Mouse (Mus musculus) neural tube, embryonic 11.5 days (tissue): ENCODE measurements at regions not wholly inside any gene's neighbourhood (a gene's known extent, or its start where the extent isn't known, plus 50 kb on each side); places are given as distances from the start of the nearest gene placed in this dataset.
A peak's percentile ranks its signal among the peaks of the same experiment; 100 is the strongest.

Experiments used
- ATAC-seq: fragments of 200-750 bp; cut with Nextera tagmentation; 2 replicates; pipeline ENCODE4 v1.8.0; 2017; ENCODE audit warnings: moderate number of reproducible peaks, mild to moderate bottlenecking, moderate TSS enrichment, moderate library complexity; ENCODE audit not compliant: insufficient read depth, low FRiP score, low TSS enrichment
- DNase-seq: peaks from one replicate; pipeline ENCODE4 v3.0.0-alpha.2; 2015; ENCODE audit warnings: low spot score
- H3K27ac ChIP-seq: fragments of 300-500 bp; sonication (generic); 2 replicates; pipeline ENCODE4 v1.5.1; 2014; ENCODE audit warnings: low read depth, mild to moderate bottlenecking, low read length
- H3K27me3 ChIP-seq: fragments of 300-500 bp; sonication (generic); 2 replicates; pipeline ENCODE4 v1.6.1; 2014; ENCODE audit warnings: mild to moderate bottlenecking, low read length, mixed read lengths; ENCODE audit not compliant: control insufficient read depth, insufficient read depth
- H3K36me3 ChIP-seq: fragments of 300-500 bp; sonication (generic); 2 replicates; pipeline ENCODE4 v1.6.1; 2014; ENCODE audit warnings: mild to moderate bottlenecking, low read length, moderate library complexity, mixed read lengths; ENCODE audit not compliant: control insufficient read depth, insufficient read depth
- H3K4me1 ChIP-seq: fragments of 300-500 bp; sonication (generic); 2 replicates; pipeline ENCODE4 v1.6.1; 2014; ENCODE audit warnings: low read length, mixed read lengths; ENCODE audit not compliant: control insufficient read depth, insufficient read depth
- H3K4me2 ChIP-seq: fragments of 300-500 bp; sonication (generic); 2 replicates; pipeline ENCODE4 v1.6.1; 2014; ENCODE audit warnings: low read depth, mild to moderate bottlenecking, moderate library complexity
- H3K4me3 ChIP-seq: fragments of 300-500 bp; sonication (generic); 2 replicates; pipeline ENCODE4 v1.5.1; 2014; ENCODE audit warnings: low read depth, low read length
- H3K9ac ChIP-seq: fragments of 300-500 bp; sonication (generic); 2 replicates; pipeline ENCODE4 v1.6.1; 2014; ENCODE audit warnings: mild to moderate bottlenecking, low read length
- H3K9me3 ChIP-seq: fragments of 300-500 bp; sonication (generic); 2 replicates; pipeline ENCODE4 v1.6.1; 2016; ENCODE audit warnings: low read length; ENCODE audit not compliant: control insufficient read depth
- WGBS: fragments of 180-500 bp; shearing (Covaris S2); extraction: QIAGEN DNeasy Blood & Tissue Kit; methylation state at CpG from one replicate; pipeline ENCODE4 v1.1.7; 2014; 5-methylcytosine and 5-hydroxymethylcytosine counted together

DNA sequence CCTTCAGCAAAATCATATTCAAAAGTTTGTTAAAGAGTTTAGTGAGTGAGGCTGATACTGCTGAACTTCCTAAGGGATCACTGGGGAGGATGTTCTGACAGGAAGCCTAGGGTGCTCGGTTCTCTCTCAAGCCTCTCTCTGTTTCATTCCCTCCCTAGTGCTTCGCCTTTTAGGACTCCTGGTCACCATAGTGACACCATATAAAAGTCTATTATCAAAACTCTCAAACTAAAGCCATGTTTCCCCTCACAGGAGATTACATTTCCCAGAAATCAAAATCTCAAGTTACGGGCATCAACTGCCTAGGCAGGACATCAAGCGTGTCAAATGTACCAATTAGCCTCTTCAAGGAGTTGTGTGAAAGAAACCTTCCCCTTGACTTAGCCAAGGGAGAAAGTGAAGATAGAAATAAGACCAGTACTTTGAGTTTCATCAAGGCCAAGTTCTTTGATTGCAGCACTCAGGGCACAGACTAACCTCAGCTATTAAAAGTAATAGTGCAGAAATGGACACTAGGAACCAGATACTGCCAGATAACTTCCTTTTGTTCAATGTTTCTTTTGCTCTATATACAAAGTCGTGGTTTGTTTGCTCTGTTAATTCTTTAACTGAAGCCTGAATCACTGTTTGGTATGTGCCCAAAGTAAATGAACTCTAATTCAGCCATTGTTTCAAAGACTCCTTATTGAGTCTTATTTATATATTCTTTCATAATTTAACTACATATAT is 752.6 kb downstream of the Jrkl start:
- no peak overlapping the region for H3K4me2 ChIP-seq
- no peaks in the 10 kb centered on the region for H3K9me3 ChIP-seq
- no peaks in the 10 kb centered on the region for H3K27me3 ChIP-seq
- H3K36me3 ChIP-seq = no peaks in the 10 kb centered on the region
- WGBS = 79% methylated on average over 5 of the region's 5 CpGs
- H3K27ac ChIP-seq = no peak overlapping the region
- H3K9ac ChIP-seq = no peak overlapping the region
- ATAC-seq (no peak), DNase-seq (no peak)
- H3K4me1 ChIP-seq = no peaks in the 10 kb centered on the region
- no peak overlapping the region for H3K4me3 ChIP-seq

GRCm38 (mm10) chr9:12457810-12458209 is 787.8 kb downstream of the Jrkl start:
- Histone ChIP-seq H3K4me3 (no peak overlapping the region), H3K4me1 (no peaks in the 10 kb centered on the region), H3K27ac (no peak overlapping the region), H3K27me3 (no peaks in the 10 kb centered on the region), H3K4me2 (no peak overlapping the region), H3K9ac (no peak overlapping the region), H3K9me3 (no peaks in the 10 kb centered on the region), H3K36me3 (no peaks in the 10 kb centered on the region)
- DNase-seq (no peak), ATAC-seq (no peak)
- 83% methylated on average over 2 of the region's 2 CpGs for WGBS

DNA sequence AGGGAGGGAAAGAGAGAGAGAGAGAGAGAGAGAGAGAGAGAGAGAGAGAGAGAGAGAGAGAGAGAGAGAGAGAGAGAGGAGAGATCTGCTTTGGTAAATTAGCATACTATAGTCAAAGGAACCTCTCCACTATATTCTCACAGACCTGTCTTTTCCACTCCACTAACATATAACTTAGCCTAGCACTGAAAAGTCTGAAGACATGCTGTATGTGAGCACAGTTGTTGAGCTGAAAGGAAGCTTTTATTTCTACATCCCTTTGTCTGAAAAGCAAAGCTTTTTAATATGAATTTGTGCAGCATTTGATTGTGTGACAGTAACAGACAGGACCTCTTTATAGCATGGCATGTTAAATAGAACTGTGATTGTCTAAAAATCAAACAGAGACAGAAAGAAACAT is 788.9 kb downstream of the Jrkl start:
- H3K9me3 ChIP-seq = no peaks in the 10 kb centered on the region
- ATAC-seq = no peak
- DNase-seq = no peak
- H3K4me1 ChIP-seq = no peaks in the 10 kb centered on the region
- no peak overlapping the region for H3K4me2 ChIP-seq
- H3K4me3 ChIP-seq = no peak overlapping the region
- no peaks in the 10 kb centered on the region for H3K27me3 ChIP-seq
- H3K36me3 ChIP-seq = no peaks in the 10 kb centered on the region
- H3K27ac ChIP-seq = no peak overlapping the region
- H3K9ac ChIP-seq = no peak overlapping the region

GRCm38 (mm10) chr9:12434171-12434570 is 811.5 kb downstream of the Jrkl start:
- WGBS = 83% methylated on average over 3 of the region's 3 CpGs
- Histone ChIP-seq H3K36me3 (no peaks in the 10 kb centered on the region), H3K4me3 (no peak overlapping the region), H3K27me3 (no peaks in the 10 kb centered on the region), H3K9ac (no peak overlapping the region), H3K4me1 (no peaks in the 10 kb centered on the region), H3K9me3 (no peaks in the 10 kb centered on the region), H3K4me2 (no peak overlapping the region), H3K27ac (no peak overlapping the region)
- ATAC-seq = no peak
- peak; percentile 9 for DNase-seq

- no peak for DNase-seq
- Histone ChIP-seq H3K4me2 (no peak overlapping the region), H3K9me3 (no peaks in the 10 kb centered on the region), H3K9ac (no peak overlapping the region), H3K4me1 (no peaks in the 10 kb centered on the region), H3K27me3 (no peaks in the 10 kb centered on the region), H3K36me3 (no peaks in the 10 kb centered on the region), H3K27ac (no peak overlapping the region), H3K4me3 (no peak overlapping the region)
- 90% methylated on average over 1 of the region's 1 CpGs for WGBS
- no peak for ATAC-seq
Observed at GRCm38 (mm10) chr9:12421906-12422305, 823.7 kb downstream of the Jrkl start.

GRCm38 (mm10) chr9:12408500-12408899 is 837.1 kb downstream of the Jrkl start:
- no peak overlapping the region for H3K4me3 ChIP-seq
- H3K36me3 ChIP-seq = no peaks in the 10 kb centered on the region
- H3K4me2 ChIP-seq = no peak overlapping the region
- 74% methylated on average over 2 of the region's 2 CpGs for WGBS
- ATAC-seq (no peak), DNase-seq (no peak)
- no peaks in the 10 kb centered on the region for H3K27me3 ChIP-seq
- H3K9ac ChIP-seq = no peak overlapping the region
- H3K27ac ChIP-seq = no peak overlapping the region
- H3K9me3 ChIP-seq = no peaks in the 10 kb centered on the region
- no peaks in the 10 kb centered on the region for H3K4me1 ChIP-seq

DNA sequence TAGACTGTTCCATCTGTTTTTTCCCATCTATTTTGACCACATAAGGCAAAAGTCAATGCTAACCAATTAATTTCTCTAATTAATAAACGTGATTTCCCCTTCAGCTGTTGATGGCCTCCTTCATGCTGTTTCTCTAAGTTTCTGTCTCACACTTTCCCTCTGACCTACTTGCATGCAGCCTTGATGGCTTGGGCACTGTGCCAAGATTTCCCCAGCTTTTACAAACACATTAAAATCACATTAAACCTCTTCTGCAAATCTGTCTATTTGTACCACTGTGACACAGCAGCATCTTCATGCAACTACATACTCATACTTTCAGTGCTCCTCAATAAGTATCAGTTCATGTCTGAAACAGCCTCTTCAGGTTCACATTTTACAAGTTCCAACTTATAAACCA is 841.4 kb downstream of the Jrkl start:
- Histone ChIP-seq H3K27me3 (no peaks in the 10 kb centered on the region), H3K36me3 (no peaks in the 10 kb centered on the region), H3K9me3 (no peaks in the 10 kb centered on the region), H3K4me3 (no peak overlapping the region), H3K27ac (no peak overlapping the region), H3K9ac (no peak overlapping the region), H3K4me2 (no peak overlapping the region), H3K4me1 (no peaks in the 10 kb centered on the region)
- no peak for ATAC-seq
- DNase-seq = peak; percentile 11
- WGBS = 63% methylated on average over 1 of the region's 1 CpGs

DNA sequence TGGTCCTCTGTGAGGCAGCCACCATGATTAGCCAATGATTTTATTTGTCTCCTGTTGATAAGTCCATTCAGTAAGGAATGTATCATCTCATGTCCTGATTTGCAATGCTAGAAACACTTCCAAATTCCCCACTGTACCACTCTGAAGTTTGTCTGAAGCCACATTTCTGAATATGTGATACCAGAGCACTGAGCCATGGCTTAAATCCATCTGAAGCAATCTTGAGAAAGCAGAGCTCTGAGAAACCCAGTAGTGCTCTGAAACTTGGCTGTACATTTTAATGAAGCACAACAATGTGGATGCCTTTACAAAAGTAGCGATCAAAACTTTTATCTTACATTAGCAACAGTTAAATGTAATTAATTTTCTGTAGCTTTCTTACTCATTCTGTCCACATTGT is 850.0 kb downstream of the Jrkl start:
- no peaks in the 10 kb centered on the region for H3K9me3 ChIP-seq
- no peak overlapping the region for H3K4me2 ChIP-seq
- H3K4me1 ChIP-seq = no peaks in the 10 kb centered on the region
- H3K4me3 ChIP-seq = no peak overlapping the region
- no peaks in the 10 kb centered on the region for H3K27me3 ChIP-seq
- DNase-seq (no peak), ATAC-seq (no peak)
- no peaks in the 10 kb centered on the region for H3K36me3 ChIP-seq
- H3K9ac ChIP-seq = no peak overlapping the region
- WGBS = 96% methylated on average over 1 of the region's 1 CpGs
- H3K27ac ChIP-seq = no peak overlapping the region

DNA sequence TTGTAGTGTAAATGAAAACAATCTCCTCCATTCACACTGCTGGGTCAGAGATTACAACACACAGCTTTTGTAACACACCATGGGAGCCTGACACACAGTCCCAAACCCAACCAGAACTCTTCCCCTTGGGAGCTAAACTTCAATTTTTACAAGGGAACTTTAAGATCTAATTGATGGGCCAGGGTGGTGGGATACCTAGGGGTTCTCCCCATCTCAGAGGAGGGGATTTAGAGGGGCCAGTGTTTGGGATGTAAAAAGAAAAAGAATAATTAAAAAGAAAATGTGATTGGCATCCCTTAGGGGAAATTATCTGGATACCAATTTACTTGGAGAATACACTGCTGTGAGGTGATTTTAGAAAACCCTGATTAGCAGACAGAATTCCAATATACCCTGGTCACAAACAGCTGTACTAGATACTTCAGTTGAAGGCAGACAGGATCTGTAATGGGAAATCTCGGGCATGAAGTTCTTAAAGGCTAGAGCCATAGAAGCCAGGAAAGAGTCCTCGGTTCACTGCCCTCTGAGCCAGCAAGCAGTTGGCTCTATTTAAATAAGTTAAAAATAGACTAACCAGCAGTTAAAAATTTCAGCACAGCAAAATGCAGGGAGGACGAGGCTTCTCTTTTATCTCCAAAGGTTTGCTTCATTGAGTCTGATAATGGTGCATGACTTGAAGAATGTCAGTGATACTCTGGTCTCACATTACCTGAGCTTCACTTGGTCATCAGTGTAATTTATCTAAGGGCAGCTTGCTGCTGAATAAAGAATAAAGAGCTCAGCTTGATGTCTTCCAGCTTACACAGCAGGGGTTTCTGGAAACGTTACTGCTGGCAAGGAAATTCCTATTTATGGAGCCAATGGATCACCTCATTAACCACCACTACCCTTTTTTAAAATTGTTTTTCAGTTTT is 864.6 kb downstream of the Jrkl start:
- Histone ChIP-seq H3K27me3 (no peaks in the 10 kb centered on the region), H3K4me2 (no peak overlapping the region), H3K4me3 (no peak overlapping the region), H3K36me3 (no peaks in the 10 kb centered on the region), H3K27ac (no peak overlapping the region), H3K9ac (no peak overlapping the region), H3K9me3 (no peaks in the 10 kb centered on the region), H3K4me1 (no peaks in the 10 kb centered on the region)
- ATAC-seq (peak; percentile 63), DNase-seq (no peak)
- 6% methylated on average over 4 of the region's 4 CpGs for WGBS
